Mouse (Mus musculus) MEL-GATA-1-ER (cell line): ENCODE results near the gene Farp2.
"Not testable (repeated sequence)": the region's sequence is repeated elsewhere in the genome, so short reads cannot be mapped to it uniquely, and the experiment has no call there.

Experiments used
- DNase-seq: peaks from one replicate; pipeline ENCODE4 v3.0.0-alpha.2; 2012; ENCODE audit warnings: low read depth; ENCODE audit errors: extremely low read depth

Farp2 gene

DNA sequence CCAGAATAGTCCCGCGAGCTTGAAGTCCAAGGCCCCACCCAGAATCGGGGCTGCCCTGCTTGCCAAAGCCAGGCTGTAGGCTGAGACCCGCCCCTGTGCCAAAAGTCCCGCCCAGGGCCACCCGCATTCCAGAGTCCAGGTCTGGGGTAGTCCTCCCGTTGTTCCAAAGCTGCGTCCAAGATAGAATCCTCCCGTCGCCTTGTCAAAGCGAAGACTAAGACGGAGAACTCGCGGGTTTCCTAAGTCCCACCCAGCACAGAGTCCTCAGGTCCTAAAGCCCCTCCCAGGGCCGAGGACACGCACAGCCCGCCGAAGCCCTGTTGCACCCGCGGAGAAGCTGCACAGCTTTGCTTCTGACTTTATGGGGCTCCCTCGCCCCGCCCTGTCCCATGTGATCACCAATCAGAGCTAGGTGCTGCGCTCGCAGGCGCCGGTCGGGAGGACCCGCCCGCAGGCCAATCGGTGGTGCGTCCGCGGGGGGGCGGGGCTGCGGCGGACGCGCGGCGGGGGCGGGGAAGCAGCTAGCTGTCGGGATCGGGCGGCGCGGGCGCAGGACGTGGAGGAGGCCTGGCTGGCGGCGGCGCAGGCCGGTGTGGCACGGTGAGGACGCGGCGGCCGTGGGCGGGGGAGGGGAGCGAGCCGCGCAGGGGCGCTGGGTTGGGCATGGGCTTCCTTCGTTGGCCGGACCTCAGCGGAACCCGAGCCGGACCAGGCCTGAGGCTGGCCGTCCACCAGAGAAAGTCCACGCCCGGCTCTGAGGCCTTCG, at the start of gene Farp2:
Farp2 (plus strand) TSS at position 495 of the 766 bp plus-strand sequence.
- DNase-seq: peak; percentile 95

DNA sequence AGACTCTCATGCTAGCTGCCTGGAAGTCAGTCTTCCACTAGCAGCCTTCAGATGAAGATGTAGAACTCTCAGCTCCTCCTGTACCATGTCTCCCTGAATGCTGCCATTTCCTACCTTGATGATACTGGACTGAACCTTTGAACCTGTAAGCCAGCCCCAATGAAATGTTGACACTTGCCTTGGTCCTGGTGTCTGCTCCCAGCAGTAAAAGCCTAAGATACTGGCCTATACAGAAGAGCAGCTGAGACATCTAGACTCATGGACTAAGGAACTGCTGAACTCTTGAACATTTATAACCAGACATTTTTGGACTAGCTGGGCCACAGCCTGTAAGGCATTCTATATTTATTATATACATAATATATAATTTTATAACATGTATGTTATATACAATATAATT, 46.8 kb upstream of the Farp2 start:
- no peak for DNase-seq

DNA sequence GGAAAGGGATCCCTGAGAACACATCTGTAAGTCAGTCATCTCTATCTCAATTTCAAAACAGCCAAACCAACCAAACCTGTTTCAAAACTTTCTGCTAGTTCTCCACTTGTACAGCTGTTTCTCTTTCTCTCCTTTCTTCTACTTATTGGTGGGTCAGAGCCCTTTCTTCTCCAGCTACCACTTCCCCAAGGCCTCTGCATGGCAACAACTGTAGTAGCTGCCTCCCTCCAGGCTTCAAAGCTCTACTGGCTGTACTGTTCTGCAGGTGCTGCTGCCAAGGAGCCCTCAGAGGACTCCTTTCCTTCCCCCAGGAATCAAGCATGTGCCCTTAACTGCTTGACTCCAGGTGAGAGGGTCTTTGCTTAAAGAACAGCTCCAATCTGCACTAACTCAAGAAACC, 46.1 kb upstream of the Farp2 start:
- DNase-seq: no peak

DNA sequence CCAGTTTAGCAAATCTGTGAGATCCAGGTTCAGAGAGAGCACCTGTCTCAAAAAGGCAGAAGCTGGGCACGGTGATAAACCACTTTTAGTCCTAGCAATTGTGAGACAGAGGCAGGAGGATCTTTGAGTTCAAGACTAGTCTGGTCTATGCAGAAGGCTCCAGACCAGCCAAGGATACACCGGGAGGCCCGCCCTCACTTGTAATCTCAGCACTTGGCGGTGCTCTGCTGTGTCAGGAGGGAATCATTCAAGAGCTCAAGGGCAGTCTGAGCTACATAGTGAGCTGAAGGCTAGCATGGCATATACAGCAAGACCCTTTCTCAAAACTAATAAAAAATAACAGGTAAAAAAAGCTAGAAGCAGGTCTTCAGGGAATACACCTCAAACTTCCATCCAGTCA, 43.3 kb upstream of the Farp2 start:
- DNase-seq: no peak

GRCm38 (mm10) chr1:93475694-93476093, 36.2 kb upstream of the Farp2 start:
- DNase-seq: no peak

DNA sequence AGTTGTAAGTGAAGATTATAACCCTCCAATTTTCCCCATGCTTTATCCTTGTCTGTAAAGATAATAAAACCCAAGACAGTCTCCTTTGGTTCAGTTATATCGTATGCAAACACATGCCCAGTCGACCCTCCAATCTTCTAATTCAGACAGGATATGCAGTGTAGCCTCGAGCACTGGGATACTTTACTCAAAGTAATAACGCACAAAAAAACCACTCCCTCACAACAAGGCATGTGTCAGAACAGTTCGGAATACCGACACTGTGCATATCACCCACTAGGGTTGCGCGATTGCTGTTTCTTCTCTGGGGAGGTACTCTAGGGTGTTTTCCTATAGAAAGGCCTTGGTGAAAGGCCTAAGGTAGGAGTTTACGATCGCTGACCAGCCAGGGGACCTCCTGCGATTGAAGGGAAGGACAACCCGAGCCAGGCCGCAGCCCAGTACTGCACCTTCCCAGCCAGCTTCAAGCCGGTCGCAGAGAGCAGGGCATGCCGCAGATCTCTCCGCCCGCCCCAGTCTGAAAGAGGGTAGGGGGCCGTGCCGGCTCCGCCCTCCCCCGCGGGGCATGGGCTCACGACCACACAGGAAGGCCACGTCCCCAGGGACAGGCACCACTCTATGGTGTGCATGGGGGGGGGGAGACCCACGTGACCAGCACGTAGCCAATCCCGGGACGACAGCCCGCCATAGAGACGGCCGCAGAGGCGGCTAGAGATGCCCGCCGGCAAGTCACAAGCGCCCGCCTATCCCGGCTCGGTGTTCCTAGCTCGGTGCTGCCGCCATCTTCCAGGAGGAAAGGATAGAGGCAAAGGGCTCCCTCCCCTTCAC, 33.9 kb upstream of the Farp2 start:
- DNase-seq: peak; percentile 92

DNA sequence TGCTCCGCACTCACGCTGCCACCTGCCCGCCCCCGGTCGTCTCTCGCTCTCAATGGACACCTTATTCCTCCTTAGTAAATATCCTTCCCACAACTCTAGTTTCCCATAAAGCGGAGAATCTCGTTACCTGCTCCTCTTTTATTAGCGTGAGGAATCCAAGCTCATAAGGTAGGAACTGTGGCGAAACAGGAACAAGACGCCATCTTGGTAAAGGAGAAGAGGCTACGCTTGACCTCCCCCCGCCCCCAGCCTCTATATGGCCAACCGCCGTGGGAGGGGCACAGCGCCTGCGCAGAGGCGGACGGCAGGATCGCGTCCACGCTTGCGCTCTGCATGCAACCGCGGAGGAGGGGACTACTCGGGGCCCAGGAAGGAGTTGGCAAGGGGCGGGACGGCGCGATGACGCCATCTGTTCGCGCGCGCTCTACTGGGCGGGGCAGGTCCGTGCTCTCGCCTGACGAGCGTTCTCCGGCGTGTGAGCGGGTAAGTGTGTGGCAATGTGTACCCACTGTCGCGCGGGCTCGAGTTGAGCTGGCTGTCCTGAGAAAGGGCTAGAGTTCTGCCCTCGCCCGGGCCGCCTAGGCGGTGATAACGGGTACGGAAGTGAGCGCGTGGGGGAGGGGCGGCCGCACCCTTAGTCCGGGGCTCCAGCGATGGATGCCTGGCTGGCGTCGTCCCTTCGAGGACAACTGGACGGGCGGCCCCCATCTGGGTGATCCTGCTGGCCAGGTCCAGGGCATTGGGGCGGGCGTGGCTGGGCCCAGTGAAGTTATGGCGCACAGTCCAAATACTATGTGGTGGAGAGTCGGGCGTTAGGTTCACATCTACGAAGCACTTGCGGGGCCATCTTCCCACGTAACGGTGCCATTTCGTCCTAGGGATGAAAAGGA, 33.0 kb upstream of the Farp2 start, which contains the start of gene Hdlbp:
Hdlbp (minus strand) TSS at position 230 of the 890 bp plus-strand sequence.
- peak; percentile 95 for DNase-seq

- DNase-seq: peak; percentile 43
Observed at GRCm38 (mm10) chr1:93479476-93480083, 32.3 kb upstream of the Farp2 start.

GRCm38 (mm10) chr1:93486302-93486701, 25.6 kb upstream of the Farp2 start:
- DNase-seq: not testable (repeated sequence)

GRCm38 (mm10) chr1:93495312-93495711, 16.6 kb upstream of the Farp2 start:
- no peak for DNase-seq

DNA sequence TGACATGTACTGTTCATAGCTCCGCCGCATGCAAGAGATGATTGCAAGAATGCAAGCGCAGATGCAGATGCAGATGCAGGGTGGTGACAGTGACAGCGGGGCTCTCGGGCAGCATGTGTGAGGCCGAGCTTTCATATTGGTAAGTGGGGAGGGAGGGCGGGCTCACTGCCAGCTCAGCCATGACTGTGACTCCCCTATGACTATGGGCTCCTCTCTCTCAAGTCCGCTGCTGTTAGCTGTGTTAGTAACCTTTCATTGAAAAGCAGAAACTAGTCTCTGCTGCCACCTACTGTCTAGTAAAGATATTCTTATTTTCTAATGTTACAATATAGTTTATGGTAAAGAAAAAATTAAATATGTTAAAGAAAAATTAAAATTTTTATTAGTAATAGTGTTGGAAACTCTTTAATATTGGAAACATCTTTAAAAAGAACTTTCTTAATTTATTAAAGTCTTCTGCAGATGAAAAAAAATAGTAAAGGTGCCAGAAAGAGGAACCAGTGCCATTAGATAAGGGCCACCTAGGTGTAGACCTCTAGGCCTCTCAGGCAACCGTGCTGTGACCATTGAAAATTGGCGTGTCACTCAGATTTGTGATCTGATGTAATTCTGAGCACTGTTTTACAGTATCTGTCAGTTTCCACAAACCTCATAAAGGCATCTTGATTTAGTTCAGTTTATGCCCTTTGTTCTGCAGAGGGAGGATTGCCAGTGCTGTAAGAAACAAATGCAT, 4.8 kb upstream of the Farp2 start:
- peak; percentile 58 for DNase-seq

GRCm38 (mm10) chr1:93508576-93508975, 3.3 kb upstream of the Farp2 start:
- DNase-seq: not testable (repeated sequence)

- no peak for DNase-seq
Observed at GRCm38 (mm10) chr1:93512351-93512690, 442 bp downstream of the Farp2 start.

GRCm38 (mm10) chr1:93513221-93513620, 1.3 kb downstream of the Farp2 start:
- DNase-seq: no peak

GRCm38 (mm10) chr1:93521491-93521890, 9.6 kb downstream of the Farp2 start:
- no peak for DNase-seq

- no peak for DNase-seq
Observed at GRCm38 (mm10) chr1:93522325-93522724, 10.4 kb downstream of the Farp2 start.

DNA sequence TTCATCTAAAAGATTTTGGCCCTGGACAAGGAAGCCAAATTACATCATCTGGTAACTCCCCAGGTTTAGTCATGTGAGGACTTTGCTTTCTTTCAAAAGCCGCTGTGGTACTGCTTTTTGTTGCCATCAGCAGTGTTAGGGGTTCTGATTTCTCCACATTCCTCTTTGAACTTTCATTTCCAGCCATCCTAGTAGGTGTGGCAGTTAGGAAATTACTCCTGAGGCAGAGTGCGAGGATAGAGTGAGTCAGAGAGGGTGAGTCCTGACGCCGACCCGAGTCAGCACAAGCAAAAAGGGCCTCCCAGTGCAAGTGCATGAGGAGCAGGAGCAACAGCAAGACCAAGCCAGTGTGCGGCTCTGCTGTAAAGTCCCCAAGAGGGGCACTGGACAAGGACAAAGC, 17.9 kb downstream of the Farp2 start:
- DNase-seq: no peak

GRCm38 (mm10) chr1:93537227-93537626, 25.3 kb downstream of the Farp2 start:
- DNase-seq: no peak

GRCm38 (mm10) chr1:93543196-93543595, 31.3 kb downstream of the Farp2 start:
- DNase-seq: no peak

DNA sequence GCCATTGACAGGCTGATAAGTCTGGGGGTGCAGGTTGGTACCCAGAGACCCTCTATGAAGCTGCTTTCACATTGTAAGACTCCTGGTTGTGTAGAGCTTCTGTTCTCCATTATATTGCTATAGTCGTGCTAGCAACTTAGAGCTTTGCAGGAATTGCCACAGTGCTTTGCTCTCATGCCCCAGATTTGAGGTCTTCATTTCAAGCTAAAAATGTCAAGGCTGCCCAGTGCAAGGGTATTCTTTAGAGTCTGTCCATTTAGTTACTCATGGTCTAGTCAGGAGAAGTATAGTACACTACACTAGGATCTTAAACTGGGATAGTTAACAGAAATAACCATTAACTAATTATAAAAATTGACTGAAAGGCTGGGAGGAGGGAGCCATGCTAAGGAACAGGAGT, 35.4 kb downstream of the Farp2 start:
- DNase-seq: no peak
